Mouse (Mus musculus) heart, adult 2 months (tissue): ENCODE measurements at regions not wholly inside any gene's neighbourhood (a gene's known extent, or its start where the extent isn't known, plus 50 kb on each side); places are given as distances from the start of the nearest gene placed in this dataset.

Experiments used
- CTCF ChIP-seq: fragments of 200-600 bp; IDR thresholded peaks from 2 replicates; pipeline ENCODE4 v1.8.1; 2022; ENCODE audit warnings: antibody characterized with exemption, mild to moderate bottlenecking, moderate library complexity
- EP300 ChIP-seq: fragments of 200-500 bp; IDR thresholded peaks from 2 replicates; pipeline ENCODE4 v1.6.1; 2011; ENCODE audit warnings: low read depth, low read length, control low read depth; ENCODE audit not compliant: insufficient read depth
- POLR2A ChIP-seq: fragments of 200-500 bp; IDR thresholded peaks from 2 replicates; pipeline ENCODE4 v1.6.1; 2011; ENCODE audit warnings: mild to moderate bottlenecking, low read depth, low read length, control low read depth; ENCODE audit not compliant: insufficient read depth

GRCm38 (mm10) chr1:177521110-177521509, 79.0 kb downstream of the Zbtb18 start:
- TF ChIP-seq EP300 (no peak), POLR2A (no peak), CTCF (no peak)
